Mouse (Mus musculus): ENCODE results near the gene Sox10. TPM values are rescaled to one million over a fixed set of nuclear protein-coding genes. Genes with fewer than 3 reads are reported as not detected.
A peak's percentile ranks its signal among the peaks of the same experiment; 100 is the strongest.

The Sox10 gene
- polyA plus RNA-seq, 1 experiment, result not detected

- TF ChIP-seq TCF3 (IDR thresholded peaks at IDR 0.05; ENCODE audit: insufficient read length, low read depth) (no peak), SRF (IDR thresholded peaks at IDR 0.05; ENCODE audit: control insufficient read depth, insufficient read length, low read depth) (no peak), REST (IDR thresholded peaks at IDR 0.05; ENCODE audit: insufficient read depth, insufficient read length) (no peak), USF1 (IDR thresholded peaks at IDR 0.05; ENCODE audit: low read depth) (no peak), POLR2A (IDR thresholded peaks at IDR 0.05; ENCODE audit: insufficient read length, low read depth) (no peak), E2F4 (IDR thresholded peaks at IDR 0.05; ENCODE audit: insufficient read depth) (no peak), CEBPB (IDR thresholded peaks at IDR 0.05; ENCODE audit: insufficient read depth, poor library complexity, severe bottlenecking) (no peak), POLR2AphosphoS2 (IDR thresholded peaks at IDR 0.05; ENCODE audit: insufficient read length, low read depth) (no peak), MYOG (IDR thresholded peaks at IDR 0.05; ENCODE audit: control insufficient read depth in 1 of 3, insufficient read depth in 1 of 3, insufficient read length in 2 of 3, low read depth in 2 of 3) (no peak), MAX (IDR thresholded peaks at IDR 0.05; ENCODE audit: low read depth) (no peak), MYOD1 (IDR thresholded peaks at IDR 0.05; ENCODE audit: control insufficient read depth in 1 of 3, insufficient read length in 2 of 3, low read depth in 2 of 3) (no peak), TCF12 (IDR thresholded peaks at IDR 0.05; ENCODE audit: insufficient read depth, poor library complexity, severe bottlenecking) (no peak)
These were observed 43.9 kb upstream of the Sox10 start for GRCm38 (mm10) chr15:79208758-79209439.

GRCm38 (mm10) chr15:79208211-79208610 is 43.2 kb upstream of the Sox10 start:
- H3ac ChIP-seq (ENCODE audit: control insufficient read depth, insufficient read length), result no peak overlapping the region
- H3K79me2 ChIP-seq (ENCODE audit: control insufficient read depth, insufficient read depth), result no peaks in the 10 kb centered on the region
- no peak overlapping the region for H3K4me2 ChIP-seq (ENCODE audit: low read depth)
- peaks cover 66% of the 10 kb centered on the region for H3K27me3 ChIP-seq (ENCODE audit: control insufficient read depth, insufficient read depth, insufficient read length)
- no peak overlapping the region for H3K4me3 ChIP-seq
- TF ChIP-seq TCF3 (IDR thresholded peaks at IDR 0.05; ENCODE audit: insufficient read length, low read depth) (peak; percentile 12), POLR2AphosphoS2 (IDR thresholded peaks at IDR 0.05; ENCODE audit: insufficient read length, low read depth) (no peak), MYOD1 (IDR thresholded peaks at IDR 0.05; ENCODE audit: control insufficient read depth in 1 of 3, insufficient read length in 2 of 3, low read depth in 2 of 3) (peak; percentile 12 to 91 (median 55)), MYOG (IDR thresholded peaks at IDR 0.05; ENCODE audit: control insufficient read depth in 1 of 3, insufficient read depth in 1 of 3, insufficient read length in 2 of 3, low read depth in 2 of 3) (peak; percentile 40 to 92 (median 63))
- no peaks in the 10 kb centered on the region for H3K36me3 ChIP-seq (ENCODE audit: control insufficient read depth, insufficient read depth)

More at GRCm38 (mm10) chr15:79208758-79209439, 43.9 kb upstream of the Sox10 start:
- H3K4me3 ChIP-seq, result no peak overlapping the region
- no peaks in the 10 kb centered on the region for H3K79me2 ChIP-seq (ENCODE audit: control insufficient read depth, insufficient read depth)
- no peaks in the 10 kb centered on the region for H3K36me3 ChIP-seq (ENCODE audit: control insufficient read depth, insufficient read depth)
- no peak overlapping the region for H3ac ChIP-seq (ENCODE audit: control insufficient read depth, insufficient read length)
- no peak overlapping the region for H3K4me2 ChIP-seq (ENCODE audit: low read depth)
- peaks cover 66% of the 10 kb centered on the region for H3K27me3 ChIP-seq (ENCODE audit: control insufficient read depth, insufficient read depth, insufficient read length)

- no peak overlapping the region for H3K4me3 ChIP-seq
- no peak overlapping the region for H3ac ChIP-seq (ENCODE audit: control insufficient read depth, insufficient read length)
- TF ChIP-seq MYOD1 (IDR thresholded peaks at IDR 0.05; ENCODE audit: control insufficient read depth in 1 of 3, insufficient read length in 2 of 3, low read depth in 2 of 3) (peak in 2 of 3 experiments; percentile 19 to 32), CEBPB (IDR thresholded peaks at IDR 0.05; ENCODE audit: insufficient read depth, poor library complexity, severe bottlenecking) (no peak)
- no peaks in the 10 kb centered on the region for H3K36me3 ChIP-seq (ENCODE audit: control insufficient read depth, insufficient read depth)
- H3K79me2 ChIP-seq (ENCODE audit: control insufficient read depth, insufficient read depth), result no peaks in the 10 kb centered on the region
- peaks cover 52% of the 10 kb centered on the region for H3K27me3 ChIP-seq (ENCODE audit: control insufficient read depth, insufficient read depth, insufficient read length)
- no peak overlapping the region for H3K4me2 ChIP-seq (ENCODE audit: low read depth)
These were observed 37.5 kb upstream of the Sox10 start for GRCm38 (mm10) chr15:79202575-79202974.

GRCm38 (mm10) chr15:79201491-79202150 is 36.6 kb upstream of the Sox10 start:
- no peak overlapping the region for H3ac ChIP-seq (ENCODE audit: control insufficient read depth, insufficient read length)
- no peak overlapping the region for H3K4me3 ChIP-seq
- H3K27me3 ChIP-seq (ENCODE audit: control insufficient read depth, insufficient read depth, insufficient read length), result peaks cover 47% of the 10 kb centered on the region
- no peak overlapping the region for H3K4me2 ChIP-seq (ENCODE audit: low read depth)
- H3K36me3 ChIP-seq (ENCODE audit: control insufficient read depth, insufficient read depth), result no peaks in the 10 kb centered on the region
- H3K79me2 ChIP-seq (ENCODE audit: control insufficient read depth, insufficient read depth), result no peaks in the 10 kb centered on the region
- peak in 1 of 3 experiments; percentile 78 for TF ChIP-seq MYOG (IDR thresholded peaks at IDR 0.05; ENCODE audit: control insufficient read depth in 1 of 3, insufficient read depth in 1 of 3, insufficient read length in 2 of 3, low read depth in 2 of 3)
- TF ChIP-seq SRF (IDR thresholded peaks at IDR 0.05; ENCODE audit: control insufficient read depth, insufficient read length, low read depth), result no peak
- TF ChIP-seq REST (IDR thresholded peaks at IDR 0.05; ENCODE audit: insufficient read depth, insufficient read length), result no peak
- TF ChIP-seq MYOD1 (IDR thresholded peaks at IDR 0.05; ENCODE audit: control insufficient read depth in 1 of 3, insufficient read length in 2 of 3, low read depth in 2 of 3), result peak in 1 of 3 experiments; percentile 55
- TF ChIP-seq USF1 (IDR thresholded peaks at IDR 0.05; ENCODE audit: low read depth), result no peak

- no peak overlapping the region for H3K4me2 ChIP-seq (ENCODE audit: low read depth)
- no peak overlapping the region for H3ac ChIP-seq (ENCODE audit: control insufficient read depth, insufficient read length)
- no peaks in the 10 kb centered on the region for H3K79me2 ChIP-seq (ENCODE audit: control insufficient read depth, insufficient read depth)
- TF ChIP-seq REST (IDR thresholded peaks at IDR 0.05; ENCODE audit: insufficient read depth, insufficient read length), result no peak
- TF ChIP-seq MAX (IDR thresholded peaks at IDR 0.05; ENCODE audit: low read depth), result no peak
- TF ChIP-seq MYOG (IDR thresholded peaks at IDR 0.05; ENCODE audit: control insufficient read depth in 1 of 3, insufficient read depth in 1 of 3, insufficient read length in 2 of 3, low read depth in 2 of 3), result no peak
- TF ChIP-seq USF1 (IDR thresholded peaks at IDR 0.05; ENCODE audit: low read depth), result no peak
- no peak for TF ChIP-seq POLR2AphosphoS2 (IDR thresholded peaks at IDR 0.05; ENCODE audit: insufficient read length, low read depth)
- TF ChIP-seq CEBPB (IDR thresholded peaks at IDR 0.05; ENCODE audit: insufficient read depth, poor library complexity, severe bottlenecking), result no peak
- no peak for TF ChIP-seq TCF3 (IDR thresholded peaks at IDR 0.05; ENCODE audit: insufficient read length, low read depth)
- TF ChIP-seq TCF12 (IDR thresholded peaks at IDR 0.05; ENCODE audit: insufficient read depth, poor library complexity, severe bottlenecking), result no peak
- no peaks in the 10 kb centered on the region for H3K36me3 ChIP-seq (ENCODE audit: control insufficient read depth, insufficient read depth)
- no peak overlapping the region for H3K4me3 ChIP-seq
- H3K27me3 ChIP-seq (ENCODE audit: control insufficient read depth, insufficient read depth, insufficient read length), result peaks cover 50% of the 10 kb centered on the region
These were observed 34.4 kb upstream of the Sox10 start for GRCm38 (mm10) chr15:79199390-79199976.

Measured in myocyte (in vitro differentiated cells).